Mouse (Mus musculus) kidney, adult 2 months (tissue): ENCODE results near the gene Setx.

Experiments
- CTCF ChIP-seq: fragments of 200-500 bp; conservative IDR thresholded peaks from 2 replicates; pipeline ENCODE4 v1.5.1; 2011; ENCODE audit warnings: low read depth, mild to moderate bottlenecking, control low read depth, low read length, moderate library complexity, mixed read lengths; ENCODE audit not compliant: insufficient read depth, insufficient read length
- POLR2A ChIP-seq: fragments of 200-500 bp; IDR thresholded peaks from one replicate; pipeline ENCODE4 v1.6.1; 2011; ENCODE audit warnings: low read depth, low read length, control low read depth

GRCm38 (mm10) chr2:29181111-29181510 lies 57.1 kb downstream of the Setx start:
- TF ChIP-seq CTCF (no peak), POLR2A (no peak)
